8 mouse cellular contexts compared by ENCODE assay signal in the genomic region with DNA sequence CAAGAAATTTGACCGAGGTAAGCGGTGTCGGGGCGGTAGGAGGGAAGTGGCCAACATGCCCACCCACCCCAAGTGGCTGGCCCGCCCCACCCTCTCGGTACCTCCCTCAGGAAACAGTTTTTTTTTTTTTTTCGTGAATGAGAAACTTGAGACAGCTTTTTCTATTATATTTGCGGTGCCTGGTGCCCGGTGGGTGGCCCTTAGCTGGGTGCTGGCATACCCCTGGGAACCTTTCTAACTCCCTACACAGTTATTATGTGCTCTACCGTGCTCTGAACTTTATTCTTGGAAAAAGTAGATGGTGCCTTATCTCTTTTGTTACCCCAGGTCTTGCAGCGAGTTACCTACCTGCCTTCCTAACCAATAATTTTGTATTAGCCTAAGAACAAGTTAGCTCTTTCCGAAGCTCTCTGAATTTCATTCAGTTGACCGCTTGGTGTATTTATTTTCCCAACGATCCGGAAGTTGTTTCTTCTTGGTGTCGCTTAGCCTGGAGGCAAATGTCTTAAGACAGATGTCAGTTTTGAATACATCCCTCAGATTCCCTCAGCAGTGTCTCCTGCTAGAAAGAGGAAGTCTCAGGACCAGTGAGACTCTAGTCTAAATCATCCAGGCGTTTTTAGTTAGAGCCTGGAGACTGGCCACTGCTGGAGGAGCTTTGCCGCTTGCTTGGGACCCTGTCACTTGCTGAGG. TPM values are rescaled to one million over a fixed set of nuclear protein-coding genes. Genes with fewer than 3 reads are reported as not detected.
DNase-seq lines count a peak whose midpoint lies in the region; ATAC-seq lines count a peak whose summit lies in the region.

No protein-coding gene starts in this region.

- H3K4me2 ChIP-seq in liver, embryonic 13.5 days: peak overlapping the region; percentile 98

- peaks cover 32% of the 10 kb centered on the region for H3K36me3 ChIP-seq in liver, embryonic 13.5 days

- H3K4me1 ChIP-seq in liver, embryonic 13.5 days (replicated peaks): peaks cover 55% of the 10 kb centered on the region

- peak; percentile 38 for DNase-seq in embryo, embryonic 11 days
- DNase-seq in embryo, embryonic 9.5 days (ENCODE audit: extremely low spot score): no peak
- DNase-seq in thymus, postnatal 0 days (ENCODE audit: low spot score): peak; percentile 25
- DNase-seq in thymus, postnatal 10 days (ENCODE audit: low spot score in 2 of 2): no peak
- no peak for DNase-seq in liver, embryonic 13.5 days
- DNase-seq in adrenal gland, adult 2 months: no peak
- no peak for DNase-seq in thymus, postnatal 25 days
- DNase-seq in cerebellum, adult 8-10 months: no peak

- peak; percentile 24 for ATAC-seq in liver, embryonic 13.5 days (ENCODE audit: low read depth)

- no peaks in the 10 kb centered on the region for H3K27me3 ChIP-seq in liver, embryonic 13.5 days

- H3K9ac ChIP-seq in liver, embryonic 13.5 days: peak overlapping the region; percentile 76

- 3% methylated on average over 18 of the region's 18 CpGs for WGBS in liver, embryonic 13.5 days (ENCODE audit: insufficient replicate concordance)

- no peaks in the 10 kb centered on the region for H3K9me3 ChIP-seq in liver, embryonic 13.5 days (replicated peaks)

- H3K27ac ChIP-seq in liver, embryonic 13.5 days: peak overlapping the region; percentile 93

- peak overlapping the region; percentile 83 for H3K4me3 ChIP-seq in liver, embryonic 13.5 days (replicated peaks)

RNA-seq across cellular contexts. Expression of gene Clcn2, which starts 0.6 kb away (rescaled TPM):
- polyA plus RNA-seq in thymus, postnatal 0 days (2015; fragmentation: Nextera tagmentation; extraction: Ambion mirVana): 5.3 and 7.1 TPM in 2 replicates
- polyA plus RNA-seq in liver, embryonic 13.5 days (2015; fragmentation: Nextera tagmentation; extraction: Ambion mirVana): 7.4 and 7.6 TPM in 2 replicates
- 10 to 100 TPM; 24.5 to 60.5 TPM for total RNA-seq in adrenal gland, adult 2 months (2021)
- 198 and 282 TPM in 2 replicates for polyA plus RNA-seq in adrenal gland, adult 2 months (2012; rRNA removed)

RNA-seq across cellular contexts. Expression of gene Polr2h, which starts 0.7 kb away (rescaled TPM):
- 116 and 117 TPM in 2 replicates for polyA plus RNA-seq in thymus, postnatal 0 days (2015; fragmentation: Nextera tagmentation; extraction: Ambion mirVana)
- polyA plus RNA-seq in liver, embryonic 13.5 days (2015; fragmentation: Nextera tagmentation; extraction: Ambion mirVana): 59.1 and 64.7 TPM in 2 replicates
- 10 to 100 TPM; 31.2 to 45.2 TPM for total RNA-seq in adrenal gland, adult 2 months (2021)
- 9.3 and 9.5 TPM in 2 replicates for polyA plus RNA-seq in adrenal gland, adult 2 months (2012; rRNA removed)

RNA-seq across cellular contexts. Expression of gene Chrd, which starts 14.8 kb away (rescaled TPM):
- 0.91 and 1.3 TPM in 2 replicates for polyA plus RNA-seq in thymus, postnatal 0 days (2015; fragmentation: Nextera tagmentation; extraction: Ambion mirVana)
- polyA plus RNA-seq in liver, embryonic 13.5 days (2015; fragmentation: Nextera tagmentation; extraction: Ambion mirVana): 0.31 and 0.38 TPM in 2 replicates
- 10 to 100 TPM in 1 of 2 experiments, 1 to 10 TPM in 1; 9.1 to 19.3 TPM for total RNA-seq in adrenal gland, adult 2 months (2021)
- 41.4 and 43.5 TPM in 2 replicates for polyA plus RNA-seq in adrenal gland, adult 2 months (2012; rRNA removed)

RNA-seq across cellular contexts. Expression of gene Thpo, which starts 16.2 kb away (rescaled TPM):
- 0.12 and 0.26 TPM in 2 replicates for polyA plus RNA-seq in thymus, postnatal 0 days (2015; fragmentation: Nextera tagmentation; extraction: Ambion mirVana)
- polyA plus RNA-seq in liver, embryonic 13.5 days (2015; fragmentation: Nextera tagmentation; extraction: Ambion mirVana): 3.2 and 4.0 TPM in 2 replicates
- total RNA-seq in adrenal gland, adult 2 months (2021): 1 to 10 TPM; 1.2 to 6.4 TPM
- 9.7 and 15.3 TPM in 2 replicates for polyA plus RNA-seq in adrenal gland, adult 2 months (2012; rRNA removed)

RNA-seq across cellular contexts. Expression of gene Fam131a, which starts 25.1 kb away (rescaled TPM):
- polyA plus RNA-seq in thymus, postnatal 0 days (2015; fragmentation: Nextera tagmentation; extraction: Ambion mirVana): 2.1 and 2.3 TPM in 2 replicates
- 1.0 TPM in 2 replicates for polyA plus RNA-seq in liver, embryonic 13.5 days (2015; fragmentation: Nextera tagmentation; extraction: Ambion mirVana)
- total RNA-seq in adrenal gland, adult 2 months (2021): 10 to 100 TPM; 10.3 to 13.3 TPM
- 24.9 and 29.4 TPM in 2 replicates for polyA plus RNA-seq in adrenal gland, adult 2 months (2012; rRNA removed)

Comparison
In these comparisons a context has a peak if more than half of its experiments do, and no peak if none do; other contexts are left out.
1. DNase-seq: peak in embryo, embryonic 11 days (single experiment) and thymus, postnatal 0 days (single experiment); none in embryo, embryonic 9.5 days (single experiment), thymus, postnatal 10 days (0 of 2), liver, embryonic 13.5 days (single experiment), adrenal gland, adult 2 months (single experiment), thymus, postnatal 25 days (single experiment) and cerebellum, adult 8-10 months (single experiment).
2. RNA of gene Clcn2, which starts 0.6 kb away (polyA plus RNA-seq): 198 to 282 TPM in adrenal gland, adult 2 months; 7.4 to 7.6 TPM in liver, embryonic 13.5 days and 5.3 to 7.1 TPM in thymus, postnatal 0 days; every median in the first group is over 10 times any median in the second.
3. RNA of gene Chrd, which starts 14.8 kb away (polyA plus RNA-seq): 41.4 to 43.5 TPM in adrenal gland, adult 2 months; 0.91 to 1.3 TPM in thymus, postnatal 0 days and 0.31 to 0.38 TPM in liver, embryonic 13.5 days; every median in the first group is over 10 times any median in the second.